Mouse (Mus musculus) hindlimb bud, embryonic 11.5 days (tissue): ENCODE results near the gene Bpgm.

Experiments
- DNase-seq: peaks from one replicate; pipeline ENCODE4 v3.0.0-alpha.2; 2012; ENCODE audit warnings: low read depth, low spot score; ENCODE audit errors: extremely low spot score

The Bpgm gene

GRCm38 (mm10) chr6:34526389-34526788, 50.4 kb downstream of the Bpgm start:
- DNase-seq: no peak

GRCm38 (mm10) chr6:34528131-34528530, 52.1 kb downstream of the Bpgm start:
- DNase-seq: no peak

- no peak for DNase-seq
These were observed 54.0 kb downstream of the Bpgm start for GRCm38 (mm10) chr6:34529992-34530391.

GRCm38 (mm10) chr6:34533055-34533454, 57.0 kb downstream of the Bpgm start:
- DNase-seq: no peak

- no peak for DNase-seq
These were observed 57.9 kb downstream of the Bpgm start for GRCm38 (mm10) chr6:34533896-34534295.

GRCm38 (mm10) chr6:34542866-34543265, 66.9 kb downstream of the Bpgm start:
- DNase-seq: no peak

- DNase-seq: no peak
These were observed 67.5 kb downstream of the Bpgm start for GRCm38 (mm10) chr6:34543303-34544206.

GRCm38 (mm10) chr6:34544207-34544602, 68.2 kb downstream of the Bpgm start:
- DNase-seq: no peak

- no peak for DNase-seq
These were observed 69.3 kb downstream of the Bpgm start for GRCm38 (mm10) chr6:34545286-34545685.

- DNase-seq: no peak
These were observed 72.5 kb downstream of the Bpgm start for GRCm38 (mm10) chr6:34548406-34548990.

GRCm38 (mm10) chr6:34549017-34549416, 73.0 kb downstream of the Bpgm start:
- DNase-seq: no peak

GRCm38 (mm10) chr6:34552489-34553157, 76.6 kb downstream of the Bpgm start:
- DNase-seq: no peak

- DNase-seq: no peak
These were observed 78.4 kb downstream of the Bpgm start for GRCm38 (mm10) chr6:34554291-34554997.
